Mouse (Mus musculus) intestine, postnatal 0 days (tissue): ENCODE data around the gene Bglap3. TPM values are rescaled to one million over a fixed set of nuclear protein-coding genes. Genes with fewer than 3 reads are reported as not detected.

Experiments used
- ATAC-seq: fragments of 200-750 bp; cut with Nextera tagmentation; 2 replicates; pipeline ENCODE4 v1.8.0; 2017; ENCODE audit warnings: mild to moderate bottlenecking, moderate TSS enrichment, moderate library complexity
- H3K27ac ChIP-seq: fragments of 300-500 bp; sonication (generic); 2 replicates; pipeline ENCODE4 v1.5.1; 2014; ENCODE audit warnings: mild to moderate bottlenecking, low read depth, low read length, moderate library complexity
- H3K27me3 ChIP-seq: fragments of 300-500 bp; sonication (generic); replicated peaks from 2 replicates; pipeline ENCODE4 v1.6.1; 2014; ENCODE audit warnings: low read length, mixed read lengths; ENCODE audit not compliant: control insufficient read depth, insufficient read depth
- H3K36me3 ChIP-seq: fragments of 300-500 bp; sonication (generic); 2 replicates; pipeline ENCODE4 v1.6.1; 2014; ENCODE audit warnings: mild to moderate bottlenecking, moderate library complexity; ENCODE audit not compliant: control insufficient read depth, insufficient read depth
- H3K4me1 ChIP-seq: fragments of 300-500 bp; sonication (generic); replicated peaks from 2 replicates; pipeline ENCODE4 v1.6.1; 2014; ENCODE audit warnings: antibody characterized with exemption, low read length, mixed read lengths; ENCODE audit not compliant: control insufficient read depth, insufficient read depth
- H3K4me2 ChIP-seq: fragments of 300-500 bp; sonication (generic); replicated peaks from 2 replicates; pipeline ENCODE4 v1.6.1; 2014; ENCODE audit warnings: low read depth, mild to moderate bottlenecking, moderate library complexity
- H3K4me3 ChIP-seq: fragments of 300-500 bp; sonication (generic); 2 replicates; pipeline ENCODE4 v1.5.1; 2014; ENCODE audit warnings: low read depth, low read length
- H3K9ac ChIP-seq: fragments of 300-500 bp; sonication (generic); 2 replicates; pipeline ENCODE4 v1.6.1; 2014; ENCODE audit warnings: mild to moderate bottlenecking, low read depth, low read length
- H3K9me3 ChIP-seq: fragments of 300-500 bp; sonication (generic); 2 replicates; pipeline ENCODE4 v1.6.1; 2016; ENCODE audit warnings: mixed run types; ENCODE audit not compliant: control insufficient read depth
- CTCF ChIP-seq: sonication (generic); IDR thresholded peaks from 2 replicates; pipeline ENCODE4 v1.5.1; 2016; ENCODE audit warnings: low read depth, mild to moderate bottlenecking, control low read depth, antibody characterized with exemption, moderate library complexity
- WGBS: fragments of 180-500 bp; shearing (Covaris S2); extraction: QIAGEN DNeasy Blood & Tissue Kit; methylation state at CpG from one replicate; pipeline ENCODE4 v1.1.7; 2014; 5-methylcytosine and 5-hydroxymethylcytosine counted together
- polyA plus RNA-seq: library from polyadenylated mRNA; unstranded; fragments of >200 nt; fragmentation: Nextera tagmentation; extraction: Ambion mirVana; gene quantifications from 2 replicates; pipeline ENCODE4 v1.2.1, GENCODE M21; 2015

Gene Bglap3
- polyA plus RNA-seq, 1 experiment from 2014 or later = 72.5 TPM

DNA sequence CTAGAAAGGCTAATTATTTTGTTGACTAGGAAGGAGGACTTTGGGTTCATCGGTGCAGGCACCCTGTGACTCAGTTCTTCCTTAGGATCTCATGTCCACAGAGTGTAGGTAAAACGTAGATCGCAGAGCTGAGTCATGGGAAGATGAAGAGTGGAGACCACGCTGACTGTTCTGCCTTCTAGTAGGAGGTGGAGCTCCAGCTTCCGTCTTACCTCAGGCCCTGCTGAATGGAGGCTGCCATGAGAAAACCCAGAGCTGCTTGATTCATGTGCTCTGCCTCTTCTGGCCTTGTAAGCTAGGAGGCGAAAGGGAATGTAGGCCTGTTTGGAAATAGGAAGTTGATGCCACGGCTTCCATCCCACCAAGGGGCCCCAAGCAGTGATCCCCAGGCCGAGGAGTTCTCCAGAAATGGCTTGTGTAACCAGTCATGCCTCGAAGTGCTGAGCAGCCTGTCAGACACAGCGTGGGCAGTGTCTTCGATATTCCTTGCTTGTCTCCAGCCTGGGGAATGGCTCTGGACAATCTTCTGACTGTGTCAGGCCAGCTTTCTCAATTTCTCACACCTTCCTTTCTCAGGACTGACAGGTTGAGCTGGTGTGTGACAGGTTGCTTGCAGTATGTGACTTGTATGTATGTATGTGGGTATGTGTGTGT is 35.0 kb downstream of the Bglap3 start:
- 47% methylated on average over 11 of the region's 11 CpGs for WGBS
- H3K9ac ChIP-seq = no peak overlapping the region

DNA sequence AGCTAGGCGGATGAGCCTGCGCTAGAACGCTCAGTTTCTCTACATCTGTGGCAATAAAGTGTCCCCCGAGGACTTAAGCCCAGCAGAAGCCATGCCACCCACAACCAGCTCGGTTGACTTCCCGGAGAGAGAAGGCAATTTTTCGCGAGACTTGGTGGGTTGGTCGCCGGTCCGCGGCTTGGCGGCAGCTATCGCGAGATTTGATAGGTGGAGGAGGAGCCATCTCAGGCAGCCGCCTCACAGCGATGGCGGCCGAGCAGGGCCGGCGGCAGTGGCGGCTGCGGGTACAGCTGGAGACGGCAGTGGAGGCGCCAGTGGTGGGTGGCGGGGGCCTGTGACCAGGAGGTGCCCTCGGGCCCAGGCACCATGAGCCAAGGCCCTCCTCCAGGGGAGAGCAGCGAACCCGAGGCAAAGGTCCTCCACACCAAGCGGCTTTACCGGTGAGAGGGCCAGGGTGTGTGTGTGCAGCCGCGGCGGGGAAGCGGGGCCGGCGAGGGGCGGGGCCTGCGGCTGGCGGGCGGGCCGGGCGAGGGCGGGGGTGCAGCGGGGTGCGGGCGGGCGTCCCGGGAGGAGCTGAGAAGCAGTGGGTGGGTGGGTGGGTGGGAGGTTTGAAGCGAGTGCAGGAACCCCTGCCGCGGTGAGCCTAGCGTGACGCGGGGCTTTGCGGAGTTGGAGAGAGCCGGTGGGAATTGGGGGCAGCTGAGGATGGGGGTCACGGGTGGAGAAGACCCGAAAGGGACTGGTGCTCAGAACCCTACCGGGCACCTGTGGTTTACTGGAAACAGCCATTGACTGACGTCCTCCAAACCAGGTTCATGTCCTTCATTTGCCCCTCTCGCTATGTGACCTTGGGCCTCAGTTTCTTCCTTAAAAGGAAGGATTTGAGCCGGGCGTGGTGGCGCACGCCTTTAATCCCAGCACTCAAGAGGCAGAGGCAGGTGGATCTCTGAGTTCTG is 36.2 kb downstream of the Bglap3 start, which contains the start of the genes Tmem79 and Smg5:
TSS of gene Tmem79 (minus strand) at position 91 of the 956 bp plus-strand sequence.
TSS of gene Smg5 (plus strand) at position 203 of the 956 bp plus-strand sequence.
- Histone ChIP-seq H3K27me3 (no peaks in the 10 kb centered on the region), H3K4me3 (peak within 1 kb of the TSS; percentile 86), H3K27ac (peak within 1 kb of the TSS; percentile 88), H3K9ac (peak within 1 kb of the TSS; percentile 84), H3K9me3 (no peaks in the 10 kb centered on the region), H3K4me2 (peak within 1 kb of the TSS; percentile 71), H3K4me1 (no peaks in the 10 kb centered on the region), H3K36me3 (peaks cover 6% of the 10 kb centered on the region; the same call in 1 of the 2 replicates)
- ATAC-seq = peak; percentile 85
- WGBS = 1% methylated on average over 65 of the region's 66 CpGs
- no peak for TF ChIP-seq CTCF

More for the DNA sequence above, 35.0 kb downstream of the Bglap3 start:
- peak overlapping the region; percentile 86 for H3K4me3 ChIP-seq
- no peaks in the 10 kb centered on the region for H3K9me3 ChIP-seq
- H3K4me2 ChIP-seq = peak overlapping the region; percentile 71
- no peak for TF ChIP-seq CTCF
- ATAC-seq = no peak
- H3K27ac ChIP-seq = no peak overlapping the region; the same call in 1 of the 2 replicates
- no peaks in the 10 kb centered on the region for H3K27me3 ChIP-seq
- no peaks in the 10 kb centered on the region for H3K4me1 ChIP-seq
- H3K36me3 ChIP-seq = peaks cover 15% of the 10 kb centered on the region

DNA sequence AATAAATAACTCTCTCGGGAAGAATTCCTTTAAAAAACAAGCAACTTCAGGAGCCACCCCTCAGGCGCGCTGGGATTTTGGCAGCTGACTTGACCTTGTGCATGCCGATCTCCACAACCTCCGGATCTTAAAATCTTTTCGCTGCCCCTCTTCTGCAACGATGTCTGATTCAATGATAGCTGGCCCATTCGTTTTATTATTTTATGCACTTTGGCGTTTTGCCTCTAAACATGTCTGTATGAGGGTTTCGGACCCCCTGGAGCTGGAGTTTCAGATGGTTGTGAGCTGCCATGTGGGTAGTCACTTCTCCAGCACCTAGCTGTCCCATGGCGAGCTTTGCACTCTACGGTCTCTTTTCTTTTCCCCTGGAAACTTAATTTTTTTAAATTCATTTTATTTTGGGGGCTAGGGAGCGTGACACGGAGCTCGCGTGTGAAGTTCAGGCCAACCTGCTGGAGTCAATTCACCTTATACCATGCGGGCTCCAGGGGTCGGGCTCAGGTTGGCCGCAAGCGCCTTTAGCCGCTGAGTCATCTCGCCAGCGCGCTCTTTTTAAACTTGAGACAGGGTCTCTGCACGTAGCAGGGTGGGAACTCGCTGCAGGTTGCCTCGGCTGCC is 37.0 kb downstream of the Bglap3 start:
- Histone ChIP-seq H3K27ac (peak overlapping the region; percentile 88), H3K9me3 (no peaks in the 10 kb centered on the region), H3K9ac (peak overlapping the region; percentile 84), H3K27me3 (no peaks in the 10 kb centered on the region), H3K4me3 (peak overlapping the region; percentile 86), H3K4me2 (peak overlapping the region; percentile 71), H3K4me1 (no peaks in the 10 kb centered on the region), H3K36me3 (peaks cover under 1% of the 10 kb centered on the region; the same call in 1 of the 2 replicates)
- ATAC-seq = peak; percentile 14; the same call in 1 of the 2 replicates
- TF ChIP-seq CTCF = no peak
- WGBS = under 1% methylated on average over 27 of the region's 27 CpGs

DNA sequence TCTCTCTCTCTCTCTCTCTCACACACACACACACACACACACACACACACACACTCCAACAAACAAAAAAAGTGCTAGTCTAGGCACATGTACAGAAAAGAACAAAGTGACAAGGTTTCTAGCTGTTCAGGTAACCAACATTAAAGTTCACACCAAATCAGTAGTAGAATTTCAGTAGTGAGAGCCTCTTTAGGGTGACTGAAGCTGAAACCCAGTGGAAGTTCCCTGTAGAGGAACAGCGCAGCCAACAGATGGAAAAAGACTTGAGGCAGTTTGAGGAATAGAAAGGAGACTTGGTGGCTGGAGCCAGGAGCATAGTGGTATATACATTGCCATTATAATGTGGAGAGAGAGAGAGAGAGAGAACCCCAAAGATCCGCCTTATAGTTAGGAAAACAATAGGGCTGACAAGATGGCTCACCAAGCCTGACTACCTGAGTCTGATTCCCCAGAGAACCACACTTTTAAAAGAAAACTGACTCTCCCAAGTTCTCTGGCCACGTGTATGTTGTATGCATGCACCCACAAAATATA is 37.6 kb downstream of the Bglap3 start:
- no peak for ATAC-seq
- peak overlapping the region; percentile 86 for H3K4me3 ChIP-seq
- 26% methylated on average over 3 of the region's 3 CpGs for WGBS
- H3K27ac ChIP-seq = peak overlapping the region; percentile 88
- H3K27me3 ChIP-seq = no peaks in the 10 kb centered on the region
- no peaks in the 10 kb centered on the region for H3K4me1 ChIP-seq
- no peaks in the 10 kb centered on the region for H3K9me3 ChIP-seq
- peak overlapping the region; percentile 84 for H3K9ac ChIP-seq
- no peaks in the 10 kb centered on the region; the same call in 1 of the 2 replicates for H3K36me3 ChIP-seq
- TF ChIP-seq CTCF = no peak
- peak overlapping the region; percentile 71 for H3K4me2 ChIP-seq

DNA sequence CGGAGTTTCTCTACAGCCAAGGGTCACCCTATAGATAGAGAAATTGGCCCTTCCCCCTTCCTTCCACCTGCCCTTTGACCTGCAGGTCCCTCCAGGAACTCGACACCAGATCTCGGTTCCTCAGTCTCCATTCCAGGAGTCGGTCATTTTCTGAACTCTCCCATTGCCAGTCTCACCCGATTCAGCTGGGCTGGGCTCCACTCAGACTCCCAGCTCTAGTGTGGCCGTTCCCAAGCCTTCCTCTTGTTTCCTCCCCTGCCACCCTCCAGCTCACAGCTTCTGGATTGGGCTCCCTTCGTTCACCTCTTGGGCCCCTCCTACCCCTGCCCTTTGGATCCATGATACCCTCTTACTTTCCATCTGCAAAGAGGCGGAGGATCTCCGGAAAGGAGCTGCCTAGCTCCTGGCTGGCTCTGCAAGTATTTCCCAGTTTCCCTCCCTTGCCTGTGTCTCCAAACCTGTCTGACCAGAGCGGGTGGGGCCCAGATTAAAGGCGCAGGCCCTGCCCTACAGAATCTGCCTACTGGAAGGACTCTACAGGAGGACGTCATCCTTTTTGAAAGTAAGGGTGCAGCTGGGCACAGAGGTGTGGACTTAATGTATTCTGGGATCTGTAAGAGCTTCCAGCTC is 38.4 kb downstream of the Bglap3 start:
- Histone ChIP-seq H3K4me3 (peak overlapping the region; percentile 86), H3K36me3 (peaks cover 7% of the 10 kb centered on the region), H3K27ac (peak overlapping the region; percentile 84), H3K27me3 (no peaks in the 10 kb centered on the region), H3K4me1 (no peaks in the 10 kb centered on the region), H3K9me3 (no peaks in the 10 kb centered on the region), H3K9ac (peak overlapping the region; percentile 24; the same call in 1 of the 2 replicates), H3K4me2 (peak overlapping the region; percentile 71)
- WGBS = 24% methylated on average over 12 of the region's 12 CpGs
- no peak for TF ChIP-seq CTCF
- peak; percentile 68 for ATAC-seq
